Mouse (Mus musculus) CH12.LX (cell line): ENCODE measurements around the gene Mipep. TPM values are rescaled to one million over a fixed set of nuclear protein-coding genes. Genes with fewer than 3 reads are reported as not detected.

Experiments used
- DNase-seq: peaks from one replicate; pipeline ENCODE4 v3.0.0-alpha.2; 2013; ENCODE audit errors: extremely low read depth
- H3K27ac ChIP-seq: 2 replicates; pipeline ENCODE4 v1.5.1; 2012; ENCODE audit warnings: low read depth, mild to moderate bottlenecking, control low read depth, moderate library complexity; ENCODE audit not compliant: insufficient read depth
- H3K27me3 ChIP-seq: replicated peaks from 2 replicates; pipeline ENCODE3; 2012; ENCODE audit warnings: inconsistent platforms
- H3K36me3 ChIP-seq, 2 experiments: replicated peaks in 1 of 2; 2 replicates each; pipeline versions ENCODE3 to v1.6.1; 2012; ENCODE audit warnings: inconsistent platforms in 1 of 2, low read length in 1 of 2, mild to moderate bottlenecking in 1 of 2, mixed read lengths in 1 of 2, moderate library complexity in 1 of 2; ENCODE audit not compliant: control insufficient read depth in 1 of 2, insufficient read depth in 1 of 2
- H3K4me1 ChIP-seq, 2 experiments: 2 replicates each; pipeline ENCODE4 v1.6.1; 2012; ENCODE audit warnings: inconsistent platforms in 1 of 2, moderate library complexity in 1 of 2; ENCODE audit not compliant: insufficient read depth in 2 of 2, control insufficient read depth in 1 of 2
- H3K4me2 ChIP-seq: 2 replicates; pipeline ENCODE4 v1.6.1; 2012; ENCODE audit warnings: low read depth, mild to moderate bottlenecking, control low read depth; ENCODE audit not compliant: poor library complexity, insufficient read depth, severe bottlenecking
- H3K4me3 ChIP-seq, 3 experiments: fragments of 150-350 bp in 1 of 3; sonication (generic) in 1 of 3; replicated peaks in 1 of 3; 2 replicates each; pipeline versions ENCODE3 to v1.5.1; 2011 to 2012; ENCODE audit warnings: low read depth in 2 of 3, low read length in 2 of 3, mild to moderate bottlenecking in 2 of 3, moderate library complexity in 2 of 3, control low read depth in 1 of 3, improper control_type of control experiment in 1 of 3, inconsistent platforms in 1 of 3, mixed read lengths in 1 of 3; ENCODE audit not compliant: poor library complexity in 1 of 3
- H3K79me2 ChIP-seq: replicated peaks from 2 replicates; pipeline ENCODE4 v1.6.1; 2012; ENCODE audit warnings: mild to moderate bottlenecking, moderate library complexity; ENCODE audit not compliant: control insufficient read depth, poor library complexity, insufficient read depth, severe bottlenecking; ENCODE audit errors: extremely low read depth
- H3K9ac ChIP-seq: 2 replicates; pipeline ENCODE4 v1.6.1; 2012; ENCODE audit warnings: low read depth, mild to moderate bottlenecking, control low read depth, moderate library complexity; ENCODE audit not compliant: insufficient read depth
- H3K9me3 ChIP-seq: replicated peaks from 2 replicates; pipeline ENCODE3; 2012; ENCODE audit warnings: low read length, inconsistent platforms, mixed read lengths
- CHD1 ChIP-seq: IDR thresholded peaks from 2 replicates; pipeline ENCODE4 v1.6.1; 2012; ENCODE audit warnings: low read depth, low read length, improper control_type of control experiment, inconsistent platforms
- CHD2 ChIP-seq: IDR thresholded peaks from 2 replicates; pipeline ENCODE4 v1.6.1; 2011; ENCODE audit warnings: low read length, improper control_type of control experiment
- CTCF ChIP-seq, 2 experiments: IDR thresholded peaks in 1 of 2; conservative IDR thresholded peaks in 1 of 2; 2 replicates each; pipeline ENCODE4 v1.5.1; 2011 to 2012; ENCODE audit warnings: low read depth in 2 of 2, low read length in 2 of 2, improper control_type of control experiment in 1 of 2, inconsistent platforms in 1 of 2, mild to moderate bottlenecking in 1 of 2, moderate library complexity in 1 of 2
- ETS1 ChIP-seq: conservative IDR thresholded peaks from 2 replicates; pipeline ENCODE4 v1.6.1; 2012; ENCODE audit warnings: low read depth, mild to moderate bottlenecking, inconsistent platforms, low read length, improper control_type of control experiment, moderate library complexity
- GABPA ChIP-seq: IDR thresholded peaks from 2 replicates; pipeline ENCODE4 v1.6.1; 2012; ENCODE audit warnings: low read depth, low read length, improper control_type of control experiment, inconsistent platforms; ENCODE audit not compliant: insufficient replicate concordance
- HCFC1 ChIP-seq: IDR thresholded peaks from 2 replicates; pipeline ENCODE4 v1.6.1; 2012; ENCODE audit warnings: low read depth, mild to moderate bottlenecking, inconsistent platforms, low read length, improper control_type of control experiment
- JUN ChIP-seq: IDR thresholded peaks from 2 replicates; pipeline ENCODE4 v1.6.1; 2011; ENCODE audit warnings: low read depth, mild to moderate bottlenecking, low read length, improper control_type of control experiment, moderate library complexity; ENCODE audit not compliant: insufficient read depth
- MAX ChIP-seq: IDR thresholded peaks from 2 replicates; pipeline ENCODE4 v1.6.1; 2011; ENCODE audit warnings: low read length, improper control_type of control experiment
- MAZ ChIP-seq: IDR thresholded peaks from 2 replicates; pipeline ENCODE4 v1.6.1; 2012; ENCODE audit warnings: low read depth, mild to moderate bottlenecking, inconsistent platforms, low read length, improper control_type of control experiment, moderate library complexity
- MEF2A ChIP-seq: IDR thresholded peaks from 2 replicates; pipeline ENCODE4 v1.6.1; 2014; ENCODE audit warnings: low read depth, mild to moderate bottlenecking, inconsistent platforms, low read length, improper control_type of control experiment, borderline replicate concordance
- MXI1 ChIP-seq: IDR thresholded peaks from 2 replicates; pipeline ENCODE4 v1.6.1; 2011; ENCODE audit warnings: mild to moderate bottlenecking, low read depth, low read length, improper control_type of control experiment
- MYC ChIP-seq: IDR thresholded peaks from 2 replicates; pipeline ENCODE4 v1.6.1; 2011; ENCODE audit warnings: low read depth, mild to moderate bottlenecking, improper control_type of control experiment, low read length
- NELFE ChIP-seq: IDR thresholded peaks from 2 replicates; pipeline ENCODE4 v1.6.1; 2011; ENCODE audit warnings: low read depth, low read length, improper control_type of control experiment
- NRF1 ChIP-seq: IDR thresholded peaks from 2 replicates; pipeline ENCODE4 v1.6.1; 2014; ENCODE audit warnings: low read depth, mild to moderate bottlenecking, inconsistent platforms, low read length, improper control_type of control experiment, moderate library complexity
- POLR2A ChIP-seq: IDR thresholded peaks from 2 replicates; pipeline ENCODE4 v1.6.1; 2011; ENCODE audit warnings: low read depth, mild to moderate bottlenecking, improper control_type of control experiment, low read length
- RAD21 ChIP-seq: IDR thresholded peaks from 2 replicates; pipeline ENCODE4 v1.6.1; 2011; ENCODE audit warnings: low read depth, mild to moderate bottlenecking, low read length, improper control_type of control experiment, moderate library complexity
- RCOR1 ChIP-seq: conservative IDR thresholded peaks from 2 replicates; pipeline ENCODE4 v1.6.1; 2012; ENCODE audit warnings: low read depth, mild to moderate bottlenecking, inconsistent platforms, low read length, improper control_type of control experiment
- SIN3A ChIP-seq: IDR thresholded peaks from 2 replicates; pipeline ENCODE4 v1.6.1; 2012; ENCODE audit warnings: low read length, improper control_type of control experiment, inconsistent platforms
- SMC3 ChIP-seq: IDR thresholded peaks from 2 replicates; pipeline ENCODE4 v1.6.1; 2011; ENCODE audit warnings: low read depth, low read length, improper control_type of control experiment
- TCF12 ChIP-seq: IDR thresholded peaks from 2 replicates; pipeline ENCODE4 v1.6.1; 2014; ENCODE audit warnings: low read depth, mild to moderate bottlenecking, inconsistent platforms, low read length, improper control_type of control experiment
- UBTF ChIP-seq: IDR thresholded peaks from 2 replicates; pipeline ENCODE4 v1.6.1; 2012; ENCODE audit warnings: low read depth, mild to moderate bottlenecking, inconsistent platforms, low read length, improper control_type of control experiment, moderate library complexity
- USF1 ChIP-seq: IDR thresholded peaks from 2 replicates; pipeline ENCODE4 v1.6.1; 2014; ENCODE audit warnings: low read depth, mild to moderate bottlenecking, inconsistent platforms, low read length, improper control_type of control experiment
- USF2 ChIP-seq: conservative IDR thresholded peaks from 2 replicates; pipeline ENCODE4 v1.6.1; 2011; ENCODE audit warnings: low read depth, low read length, improper control_type of control experiment
- ZNF384 ChIP-seq: IDR thresholded peaks from 2 replicates; pipeline ENCODE4 v1.6.1; 2012; ENCODE audit warnings: low read depth, low read length, improper control_type of control experiment, inconsistent platforms
- dilution Hi-C: fragments of 300-500 bp; cut with MboI; formaldehyde crosslinking; loops from 2 replicates; pipeline ENCODE4 v1.14.3; 2020; ENCODE audit warnings: low sequenced_read_pairs; ENCODE audit not compliant: extremely low pct_unique_long_range_greater_than_20kb, extremely low pct_ligation_motif_present
- in situ Hi-C: fragments of 300-500 bp; cut with MboI; formaldehyde crosslinking; loops from 3 replicates; pipeline ENCODE4 v1.14.3; 2019; ENCODE audit warnings: low sequenced_read_pairs, low pct_ligation_motif_present, low pct_unique_long_range_greater_than_20kb, mixed read lengths
- polyA plus RNA-seq: library from polyadenylated mRNA; unstranded; fragments of >175 nt; gene quantifications from 2 replicates; pipeline ENCODE4 v1.2.1, GENCODE M21; 2012; ENCODE audit warnings: low read depth; ENCODE audit not compliant: insufficient read length
- total RNA-seq, 2 experiments: library from RNA; depleted of rRNA; stranded (reverse); fragments of 300-350 nt in 1 of 2; fragments of >200 nt in 1 of 2; gene quantifications; 2 replicates each; pipeline ENCODE4 v1.2.3; 2012 to 2014

The Mipep gene
- total and polyA plus RNA-seq, 3 experiments: 33.1 to 37.2 (median 36.6) TPM

GRCm38 (mm10) chr14:60749880-60750279 lies 34.5 kb upstream of the Mipep start:
- TF ChIP-seq SIN3A: no peak
- TF ChIP-seq MAX: no peak
- no peak for TF ChIP-seq CTCF (conservative IDR thresholded peaks at IDR 0.05 in 1 of 2, IDR thresholded peaks at IDR 0.05 in 1 of 2; ENCODE audit: low read depth in 2 of 2, low read length in 2 of 2)
- TF ChIP-seq JUN: no peak
- no peak for TF ChIP-seq USF2
- TF ChIP-seq NELFE: no peak
- TF ChIP-seq ZNF384: no peak
- TF ChIP-seq RCOR1: no peak
- TF ChIP-seq CHD2: no peak
- TF ChIP-seq HCFC1: no peak
- TF ChIP-seq POLR2A: no peak
- TF ChIP-seq CHD1: no peak
- TF ChIP-seq ETS1: no peak
- no peak for TF ChIP-seq TCF12
- TF ChIP-seq SMC3: no peak
- no peak for TF ChIP-seq MYC
- H3K27ac ChIP-seq: no peak overlapping the region
- dilution Hi-C loops (no loop called here), in situ Hi-C loops (loop anchor here (25.0 kb wide), 1 partner anchor 488 kb away; the partner anchor contains the start of genes Gm49336, Mtmr6 and Nupl1)
- no peak overlapping the region for H3K4me2 ChIP-seq
- H3K4me3 ChIP-seq: no peak overlapping the region
- H3K4me1 ChIP-seq: no peaks in the 10 kb centered on the region
- no peaks in the 10 kb centered on the region for H3K79me2 ChIP-seq
- no peaks in the 10 kb centered on the region for H3K27me3 ChIP-seq
- H3K9ac ChIP-seq: no peak overlapping the region
- no peaks in the 10 kb centered on the region for H3K9me3 ChIP-seq
- no peak for DNase-seq
- H3K36me3 ChIP-seq: peaks cover 81 to 90% of the 10 kb centered on the region in 2 experiments

- Histone ChIP-seq H3K9ac (no peak overlapping the region), H3K4me2 (no peak overlapping the region), H3K27ac (no peak overlapping the region), H3K9me3 (no peaks in the 10 kb centered on the region), H3K4me1 (no peaks in the 10 kb centered on the region), H3K36me3 (peaks cover 84 to 88% of the 10 kb centered on the region in 2 experiments)
- TF ChIP-seq ZNF384 (no peak), JUN (no peak), NRF1 (no peak), NELFE (no peak), UBTF (no peak), MAZ (no peak), GABPA (no peak), MYC (no peak), TCF12 (no peak), MEF2A (no peak), MXI1 (no peak), USF1 (no peak), CTCF (conservative IDR thresholded peaks at IDR 0.05 in 1 of 2, IDR thresholded peaks at IDR 0.05 in 1 of 2; ENCODE audit: low read depth in 2 of 2, low read length in 2 of 2) (no peak), USF2 (no peak), RAD21 (no peak)
- TF ChIP-seq, all 38 proteins: peak for 0
- in situ Hi-C loops (no loop called here), dilution Hi-C loops (no loop called here)
- Histone ChIP-seq H3K27me3 (no peaks in the 10 kb centered on the region), H3K4me3 (no peak overlapping the region), H3K79me2 (no peaks in the 10 kb centered on the region)
- no peak for DNase-seq
Observed at GRCm38 (mm10) chr14:60751581-60751980, 32.8 kb upstream of the Mipep start.
